Mouse (Mus musculus) heart, adult 18-20 months (tissue): ENCODE results near the gene Ube4a. TPM values are rescaled to one million over a fixed set of nuclear protein-coding genes. Genes with fewer than 3 reads are reported as not detected.
A peak's percentile ranks its signal among the peaks of the same experiment; 100 is the strongest.
"Not testable (repeated sequence)": the region's sequence is repeated elsewhere in the genome, so short reads cannot be mapped to it uniquely, and the experiment has no call there.

Experiments used
- DNase-seq, 2 experiments: peaks; one replicate each; pipeline ENCODE4 v3.0.0; 2021 to 2022; ENCODE audit warnings: mixed read lengths in 1 of 2
- total RNA-seq, 2 experiments: library from RNA; stranded (reverse); gene quantifications; 2 replicates each; pipeline ENCODE4 v1.2.3; 2021

The Ube4a gene
- total RNA-seq, 2 experiments from 2014 or later = 33.8 to 35.5 TPM

DNA sequence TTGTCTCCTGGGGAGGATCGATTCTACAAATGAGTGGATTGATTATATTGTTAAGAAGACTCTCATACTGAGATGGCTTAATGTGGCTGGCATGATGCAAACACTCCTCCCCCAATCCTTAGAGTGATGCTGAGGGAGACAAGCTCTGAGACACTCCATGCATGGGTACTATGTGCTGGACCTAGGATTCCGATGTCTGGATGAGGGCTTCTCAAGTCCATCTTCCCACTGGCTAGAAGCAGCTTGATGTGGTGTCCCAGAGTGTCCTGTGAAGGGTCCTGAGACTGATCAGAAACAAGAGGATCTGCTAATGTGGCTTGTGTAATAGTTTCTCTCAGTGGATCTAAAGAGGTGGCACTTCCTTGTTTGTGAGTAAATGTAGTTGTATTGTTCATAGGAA lies 15.7 kb upstream of the Ube4a start:
- DNase-seq = no peak

DNA sequence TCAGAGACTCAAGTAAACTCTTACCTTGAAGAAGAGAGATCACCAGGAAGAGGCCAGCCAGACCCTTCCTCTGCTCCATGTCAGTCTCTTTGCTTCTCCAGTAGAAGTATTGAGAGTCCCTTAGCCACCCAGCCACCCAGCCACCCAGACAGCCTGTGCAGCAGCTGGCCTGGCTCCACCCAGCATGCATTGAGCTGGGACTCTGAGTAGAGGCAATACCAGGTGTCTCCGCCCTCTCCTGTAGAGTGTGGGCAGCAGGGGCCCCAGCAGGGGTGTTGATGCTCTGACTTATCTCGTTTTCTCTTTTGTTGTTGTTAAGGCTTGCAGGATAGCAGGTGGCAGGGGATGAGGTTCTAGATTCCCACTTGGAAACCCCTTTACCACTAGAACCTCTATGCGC lies 14.8 kb upstream of the Ube4a start, which contains the start of gene Cd3g:
TSS of gene Cd3g (minus strand) at position 190 of the 400 bp plus-strand sequence.
- DNase-seq = no peak

DNA sequence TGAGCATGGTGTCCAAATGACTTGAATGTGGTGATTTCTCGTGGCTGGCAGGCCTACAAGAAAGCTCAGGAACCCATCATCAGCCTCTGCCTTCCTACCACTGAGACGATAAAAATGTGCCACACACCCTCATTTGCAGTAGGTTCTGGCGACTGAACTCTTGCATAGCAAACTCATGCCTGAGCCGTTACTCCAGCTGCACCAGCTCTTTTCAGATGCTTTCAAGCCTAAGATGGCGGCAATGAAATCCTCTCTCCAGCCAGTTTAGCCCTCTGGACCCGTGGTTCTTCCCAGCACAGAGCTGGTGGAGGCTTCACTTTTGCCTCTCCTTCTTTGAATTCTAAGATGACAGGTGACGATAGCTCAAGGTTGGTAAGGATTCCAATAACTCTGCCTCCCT lies 14.4 kb upstream of the Ube4a start:
- DNase-seq = no peak

DNA sequence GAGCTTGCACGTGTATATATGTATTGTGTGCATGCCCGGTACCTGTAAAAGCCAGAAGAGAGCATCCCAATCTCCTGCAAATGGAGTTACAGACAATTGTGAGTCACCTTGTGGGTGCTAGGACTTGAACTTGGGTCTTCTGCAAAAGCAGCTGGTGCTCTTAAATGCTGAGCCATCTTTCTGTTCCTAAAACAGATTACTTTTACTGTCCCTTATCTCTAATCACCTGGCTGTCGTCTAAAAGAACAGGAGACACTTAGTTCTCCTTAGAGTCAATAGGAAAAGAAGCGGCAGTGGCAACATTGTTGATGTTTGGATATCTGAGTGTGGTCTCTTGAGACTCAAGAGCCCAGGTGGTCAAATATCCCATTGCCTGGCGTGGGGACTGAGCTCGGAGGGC lies 12.4 kb upstream of the Ube4a start:
- no peak for DNase-seq

DNA sequence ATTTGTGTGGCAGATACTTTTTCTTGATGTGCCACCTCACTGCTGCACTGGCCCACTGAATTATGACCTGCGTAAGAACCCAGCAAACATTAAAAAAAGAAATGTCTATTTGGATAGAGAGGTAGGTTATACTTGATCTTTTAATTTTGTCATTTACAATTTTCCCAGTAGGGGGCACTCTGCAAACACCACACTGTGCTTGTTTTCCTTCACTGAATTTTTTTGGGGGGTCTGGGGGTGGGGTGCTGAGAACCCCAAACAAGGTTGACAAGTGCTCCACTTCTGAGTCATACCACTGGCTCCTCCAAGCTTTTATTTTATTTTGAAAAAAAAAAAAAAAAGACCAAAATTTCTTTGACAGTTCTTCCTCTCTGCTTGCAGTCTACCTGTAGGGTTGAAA lies 4.0 kb upstream of the Ube4a start:
- no peak for DNase-seq

DNA sequence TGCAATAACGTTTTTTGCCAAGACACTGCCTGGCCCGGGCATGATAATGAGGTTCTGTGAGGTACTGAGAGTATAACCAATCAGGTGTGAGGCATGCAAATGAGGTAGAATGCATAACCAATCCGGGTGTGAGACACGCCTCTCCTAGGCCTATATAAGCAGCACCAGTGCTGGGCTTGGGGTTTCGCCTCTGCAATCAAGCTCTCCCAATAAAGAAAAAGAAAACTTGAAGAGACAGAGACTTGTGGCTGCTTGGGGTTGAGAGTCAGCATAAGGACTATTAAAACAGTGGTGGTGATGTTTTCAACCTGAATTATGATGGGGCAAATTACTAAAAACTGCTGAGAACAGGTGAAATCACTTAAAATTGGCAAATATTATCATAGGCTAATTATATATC lies 2.4 kb upstream of the Ube4a start:
- DNase-seq = not testable (repeated sequence)

DNA sequence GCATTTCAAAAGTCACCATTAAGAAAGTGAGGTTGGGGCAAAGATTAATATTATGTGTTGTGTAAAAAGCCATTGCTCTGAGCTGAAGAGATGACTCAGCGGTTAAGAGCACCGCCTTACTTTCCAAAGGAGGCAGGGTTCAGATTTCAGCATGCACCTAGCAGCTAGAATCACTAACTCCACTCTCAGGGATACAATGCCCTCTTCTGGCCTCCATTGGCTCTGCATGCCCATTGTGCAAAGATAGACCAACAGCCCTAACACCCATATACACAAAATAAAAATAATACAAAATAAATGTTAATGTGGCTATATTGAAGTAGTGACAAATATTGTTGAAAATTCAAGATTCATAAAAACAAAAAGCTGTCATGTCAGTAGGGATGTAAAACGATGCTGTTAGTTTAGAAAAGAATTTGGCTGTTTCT lies 1.4 kb upstream of the Ube4a start:
- peak; percentile 86 to 90 for DNase-seq

DNA sequence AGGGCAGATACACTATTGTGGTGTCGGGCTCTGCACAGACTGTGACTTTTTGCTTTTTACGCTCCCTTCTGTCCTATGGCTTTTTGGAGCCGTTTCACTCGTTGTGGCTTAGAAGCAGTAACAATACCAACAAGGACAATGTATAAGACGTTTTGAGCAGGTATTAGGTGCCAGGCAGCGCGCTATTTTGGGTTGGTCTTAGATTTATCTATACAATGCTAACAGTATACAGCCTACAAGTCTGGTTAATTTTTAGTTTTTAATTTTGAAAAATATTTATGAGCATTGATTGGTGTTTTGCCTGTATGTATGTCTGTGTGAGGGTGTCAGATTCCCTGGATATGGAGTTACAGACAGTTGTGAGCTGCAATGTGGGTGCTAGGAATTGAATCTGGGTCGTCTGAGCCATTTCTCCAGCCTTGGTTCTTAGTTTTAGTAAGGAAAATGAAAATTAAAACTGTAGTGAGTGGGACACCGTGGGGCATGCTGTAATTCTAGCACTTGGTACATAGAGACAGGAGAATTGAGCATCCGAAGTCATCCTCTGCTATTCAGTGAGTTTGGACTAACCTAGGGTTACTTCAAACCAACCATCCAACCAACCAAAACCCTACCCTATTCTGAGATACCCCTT lies 550 bp upstream of the Ube4a start:
- no peak for DNase-seq

DNA sequence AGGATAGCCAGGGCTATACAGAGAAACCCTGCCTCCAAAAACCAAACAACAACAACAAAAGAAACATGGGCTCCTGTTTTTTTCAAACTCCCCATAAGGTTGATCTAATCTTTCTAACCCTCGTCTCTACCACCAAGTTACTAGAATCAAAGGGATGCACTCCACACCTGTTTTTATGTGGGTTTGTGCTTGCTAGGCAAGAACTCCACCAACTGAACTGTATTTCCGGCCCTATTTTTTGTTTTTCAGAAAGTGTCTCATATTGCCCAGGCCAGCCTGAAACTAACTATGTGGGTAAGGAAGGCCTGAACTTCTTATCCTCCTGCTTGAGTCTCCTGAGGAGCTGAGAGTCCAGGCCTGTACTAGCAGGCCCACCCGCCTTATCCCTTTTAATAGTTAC lies 11.0 kb downstream of the Ube4a start:
- no peak for DNase-seq

DNA sequence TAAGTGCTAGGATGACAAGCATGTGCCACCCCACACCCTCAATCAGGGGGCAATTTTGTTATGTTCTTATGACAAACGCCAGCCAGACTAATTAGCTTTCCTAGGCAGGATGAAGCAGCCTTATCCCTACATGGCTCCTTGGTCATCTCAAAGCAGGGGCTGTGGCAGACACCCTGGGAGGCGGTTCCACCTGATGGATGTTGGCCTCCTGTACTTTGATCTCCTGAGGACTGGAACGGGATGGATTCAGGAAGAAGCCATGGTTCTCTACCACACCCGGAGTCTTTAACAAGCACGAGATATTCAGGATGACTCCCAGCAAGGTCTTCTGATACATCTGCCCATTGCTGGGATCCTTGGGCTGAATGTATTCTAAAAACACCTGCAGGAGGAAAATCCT lies 17.6 kb downstream of the Ube4a start:
- DNase-seq = no peak

DNA sequence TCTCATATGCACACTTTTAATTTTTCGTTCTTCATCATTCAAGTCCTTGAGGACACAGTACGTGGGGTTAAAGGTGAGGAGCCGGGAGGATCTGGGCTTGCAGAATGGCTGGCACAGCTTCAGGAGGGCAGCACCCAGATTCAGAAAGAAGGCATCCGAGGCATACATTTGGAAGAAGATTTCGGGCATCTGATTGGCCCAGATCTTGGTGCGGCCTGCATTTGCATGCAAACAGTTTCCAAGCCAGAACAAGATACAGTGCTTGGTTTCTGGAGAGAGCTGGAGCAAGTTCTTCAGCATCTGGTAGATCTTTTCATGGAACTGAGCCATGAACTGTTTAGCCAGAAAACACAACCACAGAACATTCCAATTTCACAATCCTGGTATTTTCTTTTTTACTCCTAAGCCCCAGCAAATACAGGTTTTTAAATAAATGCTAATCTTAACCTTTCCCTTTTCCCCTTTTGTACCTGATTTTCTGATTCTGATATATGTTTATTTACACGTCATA lies 19.2 kb downstream of the Ube4a start:
- peak; percentile 31 to 51 for DNase-seq

DNA sequence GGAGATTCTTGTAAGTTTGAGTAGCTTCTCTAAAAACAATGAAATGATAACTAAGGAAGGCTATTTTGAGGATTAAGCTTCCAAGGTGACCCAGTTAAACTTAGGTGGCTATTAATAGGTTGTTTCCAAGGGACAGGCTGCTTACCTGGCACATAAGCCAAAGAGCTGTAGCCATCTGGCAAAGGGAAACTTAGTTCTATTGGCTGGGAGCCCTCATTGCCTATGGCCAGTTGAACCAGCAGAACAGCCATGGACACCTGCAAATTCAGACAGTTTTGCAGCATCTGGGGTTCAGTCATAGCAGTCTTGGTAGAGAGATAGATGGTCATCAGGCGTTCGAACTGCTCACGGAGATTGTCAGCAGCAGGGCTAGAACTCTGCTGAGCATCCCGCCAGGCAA lies 23.0 kb downstream of the Ube4a start:
- peak; percentile 62 to 73 for DNase-seq

DNA sequence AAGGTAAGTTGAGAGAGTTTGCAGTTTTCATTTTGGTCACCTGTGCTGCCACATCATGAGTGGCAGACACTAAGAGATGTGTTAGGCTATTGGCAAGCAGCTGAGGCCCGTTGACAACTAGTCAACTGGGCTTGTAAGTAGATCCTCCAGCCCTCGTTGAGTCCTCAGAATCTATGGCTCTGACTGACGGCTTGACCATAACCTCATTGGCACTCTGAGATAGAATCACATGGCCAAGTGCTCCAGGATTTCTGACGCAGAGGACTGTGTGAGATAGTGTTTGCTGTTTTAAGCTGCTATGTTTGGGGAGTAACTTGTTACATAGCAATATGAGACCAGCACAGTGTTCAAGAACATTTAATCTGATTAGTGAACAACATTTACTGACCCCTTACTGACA lies 23.6 kb downstream of the Ube4a start:
- DNase-seq = peak; percentile 57 to 64

DNA sequence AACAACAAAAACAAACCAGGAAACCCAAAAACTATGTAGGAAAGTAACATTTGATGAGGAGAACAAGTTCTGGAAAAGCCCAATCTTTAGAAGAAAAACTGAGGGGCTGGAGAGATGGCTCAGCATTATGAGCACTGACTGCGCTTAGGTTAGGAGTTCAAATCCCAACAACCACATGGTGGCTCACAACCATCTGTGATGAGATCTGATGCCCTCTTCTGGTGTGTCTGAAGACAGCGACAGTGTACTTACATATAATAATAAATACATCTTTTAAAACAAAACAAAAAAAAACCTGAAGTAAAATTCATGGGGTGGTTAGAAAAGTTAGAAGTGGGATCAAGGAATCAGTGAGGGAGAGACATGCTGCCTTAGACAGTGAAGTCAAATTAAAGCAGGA lies 43.9 kb downstream of the Ube4a start:
- DNase-seq = no peak

DNA sequence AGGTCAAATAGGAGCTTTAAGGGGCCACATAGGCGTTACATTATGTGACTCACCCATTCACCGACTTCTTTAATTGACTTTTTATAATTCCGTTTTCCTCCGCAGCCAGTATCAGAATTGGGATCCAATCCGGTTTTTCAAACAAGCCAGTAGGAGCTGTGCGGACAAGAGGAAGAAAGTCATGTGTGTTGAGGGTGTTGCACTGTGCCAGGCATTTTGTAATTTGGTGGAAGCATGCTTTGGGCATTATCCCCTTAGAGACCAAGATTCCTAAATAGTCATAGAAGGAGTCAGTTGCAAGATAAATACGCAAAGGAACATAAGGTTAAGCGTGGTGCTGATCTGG lies 44.3 kb downstream of the Ube4a start:
- DNase-seq = peak in 1 of 2 experiments; percentile 84

DNA sequence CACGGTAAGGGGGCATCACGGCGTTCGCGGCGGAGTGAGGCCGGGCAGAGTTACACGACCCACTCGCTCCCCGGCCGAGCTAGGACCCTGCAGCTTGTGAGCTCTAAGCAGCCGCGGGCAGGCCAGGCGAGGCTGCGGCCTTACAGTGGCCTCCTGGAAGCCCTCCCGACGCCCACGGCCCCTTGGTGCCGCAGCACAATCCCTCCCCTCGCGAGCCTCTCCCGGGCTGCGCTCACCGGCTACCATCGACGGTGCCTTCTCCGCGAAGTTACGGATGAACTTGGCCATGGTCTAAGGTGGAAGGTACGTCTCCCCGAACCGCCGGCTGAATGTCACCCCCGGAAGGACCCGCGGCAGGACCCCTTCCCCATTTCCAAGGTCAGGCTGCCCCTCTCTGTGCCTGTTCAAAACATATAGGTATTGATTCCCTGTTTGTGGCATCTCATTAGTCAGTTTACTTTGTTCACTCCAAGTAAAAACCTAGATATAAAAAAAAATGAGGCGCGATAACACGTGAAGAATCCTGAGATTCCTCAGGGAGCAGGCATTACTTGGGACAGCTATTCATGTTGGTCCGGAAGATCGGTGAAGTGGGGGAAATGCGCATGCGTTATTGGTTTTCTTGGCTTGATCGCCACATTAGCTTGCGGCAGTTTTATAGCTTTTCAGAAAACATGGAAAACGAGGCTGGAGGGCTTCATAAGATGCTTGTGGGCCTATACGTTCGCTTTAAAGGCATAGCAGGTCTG lies 44.9 kb downstream of the Ube4a start, which contains the start of gene Atp5l:
TSS of gene Atp5l (minus strand) at position 369 of the 749 bp plus-strand sequence.
- DNase-seq = peak; percentile 91

DNA sequence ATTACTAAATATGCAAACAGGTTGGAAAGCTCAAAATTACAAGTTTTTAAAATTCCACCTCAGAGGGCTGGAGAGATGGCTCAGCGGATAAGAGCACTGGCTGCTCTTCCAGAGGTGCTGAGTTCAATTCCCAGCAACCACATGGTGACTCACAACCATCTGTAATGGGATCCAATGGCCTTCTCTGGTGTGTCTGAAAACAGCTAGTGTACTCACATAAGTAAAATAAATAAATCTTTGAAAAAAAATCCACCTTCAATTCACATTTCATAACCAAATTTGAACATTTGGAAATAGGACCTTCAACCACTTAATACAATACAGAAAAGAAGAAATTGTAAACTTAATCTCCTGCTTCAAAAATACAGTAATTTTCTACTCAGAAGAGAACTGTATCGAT lies 45.8 kb downstream of the Ube4a start:
- DNase-seq = no peak

DNA sequence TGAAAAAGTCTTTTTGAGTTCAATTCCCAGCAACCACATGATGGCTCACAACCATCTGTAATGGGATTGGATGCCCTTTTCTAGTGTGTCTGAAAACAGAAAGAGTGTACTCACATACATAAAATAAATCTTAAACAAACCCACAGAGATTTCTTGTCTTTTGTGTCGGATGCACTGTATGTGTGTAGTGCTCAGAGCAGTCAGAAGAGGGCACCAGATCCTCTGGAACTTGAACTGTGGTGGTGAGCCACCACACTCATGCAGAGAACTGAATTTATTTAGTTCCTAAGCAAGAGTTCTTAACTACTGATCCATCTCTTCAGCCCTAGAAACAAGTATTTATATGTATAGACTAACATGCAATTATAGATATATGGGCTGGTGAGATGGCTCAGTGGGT lies 49.2 kb downstream of the Ube4a start:
- peak; percentile 25 to 72 for DNase-seq

DNA sequence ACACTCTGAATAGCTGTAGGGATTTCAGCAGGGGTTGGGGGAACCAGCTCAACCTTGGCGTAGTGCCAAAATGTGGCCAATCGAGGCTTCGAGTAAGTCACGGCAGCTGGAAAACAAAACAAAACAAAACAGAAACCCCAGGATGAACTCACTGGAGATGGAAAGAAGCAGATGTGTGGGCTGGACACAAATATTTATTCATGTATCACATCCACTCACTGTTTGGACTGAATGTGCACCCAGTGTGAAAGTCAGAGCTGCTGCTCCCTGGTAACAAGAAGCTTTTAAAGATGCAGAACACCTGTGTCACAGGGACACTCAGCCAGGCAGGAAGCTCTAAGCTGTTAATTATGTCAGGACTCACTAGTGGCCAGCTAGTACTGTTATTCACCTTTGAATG lies 50.7 kb downstream of the Ube4a start:
- no peak for DNase-seq

DNA sequence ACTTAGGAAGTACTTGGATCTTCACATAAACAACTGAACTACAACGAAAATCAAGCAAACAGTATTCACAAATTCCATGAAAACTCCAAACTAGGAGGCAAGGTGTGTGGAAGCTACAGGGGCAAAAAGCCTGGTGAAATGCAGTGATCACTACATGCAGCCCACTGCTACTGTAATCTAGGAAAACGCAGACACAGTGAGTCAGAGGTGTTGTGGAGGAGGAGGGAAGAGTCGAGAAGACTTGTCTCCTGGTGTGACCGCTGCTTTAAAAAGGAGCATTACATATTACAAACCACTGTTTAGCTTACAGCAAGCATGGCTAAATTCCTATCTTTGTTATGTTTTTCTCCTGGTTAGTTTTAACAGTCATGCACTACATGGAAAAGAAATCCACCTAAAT lies 54.0 kb downstream of the Ube4a start:
- DNase-seq = no peak

DNA sequence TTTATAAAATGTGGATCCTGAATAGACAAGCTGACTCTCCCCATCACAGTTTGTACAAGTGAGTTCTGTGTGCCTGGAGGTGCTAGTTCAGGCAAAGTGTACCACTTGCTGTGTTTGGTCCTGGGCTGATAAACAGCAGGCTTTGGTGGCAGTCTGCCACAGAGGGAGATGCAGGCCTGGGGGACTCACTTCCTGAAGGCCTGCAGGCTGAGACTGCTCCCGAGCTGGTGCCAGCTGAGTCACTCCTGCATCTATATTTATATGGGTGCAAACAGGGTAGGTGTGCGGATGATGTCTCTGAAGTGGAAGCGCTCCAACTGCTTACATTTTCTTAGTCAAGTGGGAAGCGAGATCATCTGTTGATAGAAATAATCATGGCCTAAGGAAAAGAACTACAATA lies 59.8 kb downstream of the Ube4a start:
- DNase-seq = peak; percentile 56 to 66

DNA sequence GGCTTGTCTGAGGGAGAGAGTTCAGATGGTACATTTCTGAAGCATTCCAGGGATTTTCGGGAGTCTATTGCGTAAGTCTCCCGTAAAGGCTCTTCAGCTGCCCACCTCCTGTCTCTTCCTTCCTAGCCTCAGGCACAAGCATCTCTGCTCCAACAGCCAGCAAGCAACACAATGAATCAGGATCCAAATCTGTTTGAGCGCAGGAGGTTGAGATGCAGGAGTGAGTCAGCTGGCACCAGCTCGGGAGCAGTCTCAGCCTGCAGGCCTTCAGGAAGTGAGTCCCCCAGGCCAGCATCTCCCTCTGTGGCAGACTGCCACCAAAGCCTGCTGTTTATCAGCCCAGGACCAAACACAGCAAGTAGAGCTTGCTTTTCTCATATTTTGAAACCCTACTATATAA lies 60.4 kb downstream of the Ube4a start:
- DNase-seq = peak; percentile 71 to 83

DNA sequence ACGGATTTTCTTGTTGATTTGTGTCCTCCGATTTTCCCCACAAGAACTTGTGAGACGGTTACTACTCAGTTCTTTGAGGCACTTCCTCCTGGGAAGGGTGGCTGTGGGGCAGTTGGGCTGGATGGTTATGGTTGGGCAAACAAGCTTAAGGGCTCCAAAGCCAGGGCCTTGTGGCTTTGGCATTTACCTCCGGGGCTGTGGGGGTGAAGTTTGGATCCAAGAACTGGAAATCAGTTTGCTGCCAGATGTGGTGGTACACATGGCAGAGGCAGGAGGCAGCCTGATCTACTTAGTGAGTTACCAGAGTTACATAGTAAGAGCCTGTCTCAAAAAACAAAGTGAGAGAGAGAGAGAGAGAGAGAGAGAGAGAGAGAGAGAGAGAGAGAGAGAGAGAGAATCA lies 61.5 kb downstream of the Ube4a start:
- no peak for DNase-seq

DNA sequence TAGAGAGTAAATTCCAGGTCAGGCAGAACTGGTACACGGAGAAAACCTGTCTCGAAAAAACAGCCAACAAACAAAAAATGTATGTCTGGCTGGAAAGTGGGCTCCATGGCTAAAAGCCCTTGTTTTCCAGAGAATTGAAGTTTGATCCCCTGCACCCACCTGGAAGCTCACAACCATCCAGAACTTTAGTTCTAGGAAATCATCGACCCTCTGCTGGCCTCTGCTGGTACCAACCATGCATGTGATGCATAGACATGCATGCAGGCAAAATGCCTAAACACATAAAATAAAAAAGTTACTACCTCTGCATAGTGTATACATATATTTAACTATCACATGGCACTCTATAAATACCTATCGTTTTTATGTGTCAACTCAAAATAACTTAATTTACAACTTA lies 65.0 kb downstream of the Ube4a start:
- no peak for DNase-seq
